Mouse (Mus musculus) gastrocnemius, adult 8-10 months (tissue): ENCODE measurements around the gene Fabp3. TPM values are rescaled to one million over a fixed set of nuclear protein-coding genes. Genes with fewer than 3 reads are reported as not detected.

Experiments used
- DNase-seq, 2 experiments: peaks; one replicate each; pipeline ENCODE4 v3.0.0; 2022; ENCODE audit warnings: low spot score in 2 of 2
- total RNA-seq, 4 experiments: library from RNA; stranded (reverse); gene quantifications; 2 replicates each; pipeline ENCODE4 v1.2.4; 2022

Fabp3 gene
- total RNA-seq = 1,000 to 10,000 TPM in 1 of 4 experiments, 100 to 1,000 TPM in 3; 564 to 1,027 (median 619) TPM

GRCm38 (mm10) chr4:130308231-130309081, at the start of gene Fabp3, which contains the start of gene Gm10570:
Gene Fabp3 (plus strand): TSS chr4:130308595.
Gene Gm10570 (minus strand): TSS chr4:130308674.
- peak; percentile 59 to 76 for DNase-seq

GRCm38 (mm10) chr4:130260406-130260805, 48.0 kb upstream of the Fabp3 start:
- DNase-seq = no peak

- DNase-seq = no peak
Observed at GRCm38 (mm10) chr4:130264131-130264530, 44.3 kb upstream of the Fabp3 start.

- peak in 1 of 2 experiments; percentile 38 for DNase-seq
Observed at GRCm38 (mm10) chr4:130264698-130265349, 43.6 kb upstream of the Fabp3 start.

DNA sequence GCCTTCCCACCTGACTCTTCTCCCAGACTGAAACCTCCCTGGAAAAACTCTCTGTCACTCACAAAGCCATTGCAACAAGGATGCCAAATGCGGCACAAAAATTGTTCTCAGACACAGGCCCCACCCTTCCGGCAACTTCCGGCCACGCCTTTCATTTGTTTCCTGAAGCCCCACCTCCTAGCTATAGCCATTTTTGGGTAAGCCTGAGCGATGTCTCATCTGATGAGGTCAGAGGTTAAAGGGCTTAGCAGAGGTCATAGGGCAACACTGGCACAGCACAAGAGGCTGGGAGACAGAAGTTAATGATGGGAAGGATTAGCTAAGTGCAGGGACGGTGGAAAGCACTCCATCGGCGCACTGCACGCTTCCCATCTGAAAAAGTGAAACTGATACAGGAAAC, 41.8 kb upstream of the Fabp3 start:
- no peak for DNase-seq

GRCm38 (mm10) chr4:130267069-130267468, 41.3 kb upstream of the Fabp3 start:
- no peak for DNase-seq

DNA sequence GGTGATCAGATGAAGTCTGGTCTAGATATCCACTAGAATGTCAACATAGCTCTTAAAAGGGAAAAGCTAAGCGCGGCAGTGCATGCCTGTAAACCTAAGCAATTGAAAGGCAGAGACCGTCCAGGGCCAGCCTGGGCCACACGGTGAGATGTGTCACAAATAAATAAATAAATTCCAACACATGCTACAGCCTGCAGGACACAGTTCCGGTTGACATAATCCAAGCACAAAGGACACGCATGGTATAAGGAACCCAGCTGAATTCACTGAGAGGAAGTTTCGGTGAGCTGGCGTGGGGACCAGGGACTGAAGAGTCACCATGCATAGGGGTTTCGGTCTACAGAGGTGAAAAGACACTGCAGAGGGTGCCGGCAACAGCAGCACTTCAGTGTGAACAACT, 39.7 kb upstream of the Fabp3 start:
- DNase-seq = no peak

- DNase-seq = no peak
Observed at GRCm38 (mm10) chr4:130270089-130270488, 38.3 kb upstream of the Fabp3 start.

DNA sequence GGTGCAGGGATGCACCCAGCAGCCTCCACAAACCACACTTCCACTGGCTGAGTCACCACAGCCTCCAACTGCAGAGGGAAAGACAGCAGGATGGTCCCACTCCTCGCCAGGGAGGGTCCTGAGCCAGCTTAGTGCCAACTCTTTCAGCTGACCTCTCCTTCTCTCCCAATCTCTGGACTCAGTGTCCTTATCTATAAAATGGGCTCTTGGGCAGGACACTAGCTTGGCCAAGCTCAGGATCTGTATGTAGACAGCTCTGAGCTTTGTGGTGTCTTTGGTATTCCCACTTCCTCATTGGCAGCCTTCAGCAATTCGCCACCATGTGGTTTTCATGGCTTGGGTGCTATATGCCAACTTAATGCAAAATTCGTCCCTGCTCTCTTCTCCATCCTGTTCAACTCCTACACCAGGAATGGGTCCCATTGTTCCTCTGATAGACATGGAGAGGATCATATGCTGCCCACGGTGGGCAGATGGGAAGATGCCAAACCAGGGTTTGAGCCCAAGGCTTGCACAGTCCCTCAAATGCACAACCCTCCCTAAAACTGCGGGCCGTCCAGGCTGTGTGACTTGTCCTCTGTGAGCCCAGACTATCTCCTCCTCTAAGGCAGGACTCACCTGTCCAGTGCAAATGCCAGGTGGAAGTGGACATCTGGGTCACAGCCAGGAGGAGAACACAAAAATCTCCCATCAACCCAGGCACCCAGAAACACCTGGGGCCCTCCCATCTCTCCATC, 37.6 kb upstream of the Fabp3 start:
- no peak for DNase-seq

- no peak for DNase-seq
Observed at GRCm38 (mm10) chr4:130273698-130274345, 34.6 kb upstream of the Fabp3 start.

- no peak for DNase-seq
Observed at GRCm38 (mm10) chr4:130274346-130275015, 33.9 kb upstream of the Fabp3 start.

- DNase-seq = no peak
Observed at GRCm38 (mm10) chr4:130275016-130275822, 33.2 kb upstream of the Fabp3 start.

GRCm38 (mm10) chr4:130275823-130276105, 32.6 kb upstream of the Fabp3 start:
- DNase-seq = no peak

GRCm38 (mm10) chr4:130276573-130277176, 31.7 kb upstream of the Fabp3 start:
- DNase-seq = no peak

DNA sequence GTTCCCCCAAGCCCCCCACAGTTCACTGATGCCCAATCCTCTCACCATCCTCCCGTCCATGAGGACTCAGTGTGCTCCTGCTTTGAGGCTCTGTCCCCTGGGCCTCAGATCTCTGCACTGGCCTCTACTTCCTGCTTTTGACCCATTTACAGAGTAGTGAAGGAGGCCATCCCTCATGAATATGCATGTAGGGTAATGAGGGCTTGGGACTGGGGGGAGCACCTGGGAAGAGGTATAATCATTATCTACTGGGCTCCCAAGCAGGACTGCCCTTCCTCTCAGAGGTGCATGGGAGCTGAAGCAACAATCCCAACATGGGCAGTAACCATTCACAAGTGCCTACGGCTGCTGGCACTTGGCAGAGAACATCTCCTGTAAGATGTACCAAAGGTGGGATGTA, 29.3 kb upstream of the Fabp3 start, which contains the start of gene Serinc2:
TSS of gene Serinc2 (minus strand) at position 101 of the 400 bp plus-strand sequence.
- no peak for DNase-seq

DNA sequence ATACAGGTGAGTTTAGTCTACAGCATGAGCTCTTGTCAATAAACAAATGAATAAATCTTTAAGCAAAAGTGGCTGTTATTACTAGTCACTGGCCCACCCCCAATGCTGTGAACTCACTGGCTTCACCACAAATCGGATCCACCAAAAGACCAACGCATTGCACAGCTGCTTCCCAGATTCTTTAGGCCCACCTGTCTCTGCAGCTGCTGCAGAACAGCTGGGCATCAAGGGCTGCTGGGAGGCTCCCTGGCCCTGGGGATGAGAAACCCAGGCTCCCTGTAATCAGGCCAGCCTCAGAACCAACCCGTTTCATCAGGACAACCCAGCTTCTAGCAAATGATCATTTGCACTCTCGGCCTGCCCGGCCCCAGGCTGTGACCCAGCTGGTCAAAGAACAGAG, 25.5 kb upstream of the Fabp3 start:
- DNase-seq = no peak

DNA sequence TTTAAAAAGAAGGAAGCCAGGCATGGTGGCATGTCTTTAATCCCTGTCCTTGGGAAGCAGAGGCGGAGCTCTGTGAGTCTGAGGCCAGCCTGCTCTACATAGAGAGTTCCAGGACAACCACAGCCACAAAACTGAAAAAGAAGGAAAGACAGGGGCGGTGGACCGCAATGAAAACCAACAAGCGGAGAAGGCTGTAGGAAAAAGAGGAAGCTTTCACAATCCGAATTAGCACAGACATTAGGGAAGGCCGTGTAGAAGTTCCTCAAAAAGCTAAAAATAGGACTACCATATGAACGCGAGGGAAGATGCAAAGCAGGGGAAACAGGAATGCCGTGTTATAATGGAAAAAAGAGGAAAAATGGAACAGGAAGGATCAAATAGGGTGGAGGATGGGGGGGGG, 24.6 kb upstream of the Fabp3 start:
- no peak for DNase-seq

DNA sequence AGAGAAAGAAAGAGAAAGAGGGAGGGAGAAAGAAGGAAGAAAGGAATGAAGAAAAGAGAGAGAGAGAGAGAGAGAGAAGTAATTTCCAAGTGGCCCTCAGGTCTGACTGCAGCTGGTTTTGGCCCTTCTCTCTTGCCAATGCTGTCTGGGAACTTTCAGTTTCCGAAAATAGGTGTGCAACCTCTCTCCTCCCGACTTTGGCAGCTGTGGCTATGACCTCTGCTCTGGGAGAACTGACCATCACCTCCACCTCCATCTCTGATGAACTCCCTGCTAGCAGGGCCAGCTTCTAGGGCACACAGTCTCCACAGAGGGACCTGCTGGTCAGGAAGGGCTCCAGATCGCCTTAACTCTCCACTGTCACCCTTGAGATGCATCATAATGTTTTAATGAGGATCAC, 21.9 kb upstream of the Fabp3 start:
- DNase-seq = peak in 1 of 2 experiments; percentile 16

GRCm38 (mm10) chr4:130289824-130290223, 18.6 kb upstream of the Fabp3 start:
- DNase-seq = no peak

DNA sequence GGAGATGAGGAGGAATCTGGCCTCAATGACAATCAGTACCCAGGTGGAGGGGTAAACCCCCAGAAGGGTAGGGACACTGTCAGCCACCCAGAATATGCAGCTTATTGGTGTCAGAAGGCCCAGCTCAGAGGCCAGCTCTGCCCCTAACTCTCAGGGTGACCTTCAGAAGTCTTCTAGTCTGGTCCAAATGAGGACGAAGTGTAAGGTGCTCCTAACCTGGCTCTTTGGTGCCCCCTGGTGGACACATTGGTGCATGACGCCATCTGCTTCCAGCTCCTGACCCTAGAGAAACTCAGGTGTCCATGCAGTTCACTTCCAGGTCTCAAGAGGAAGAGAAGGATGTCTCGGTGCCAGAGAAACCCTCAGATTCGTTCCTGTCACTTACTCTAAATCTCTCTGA, 16.1 kb upstream of the Fabp3 start:
- DNase-seq = peak; percentile 47 to 57
